Mouse (Mus musculus) B cell, adult 2 months (primary cell): ENCODE measurements around the gene Pdzrn3.
A peak's percentile ranks its signal among the peaks of the same experiment; 100 is the strongest.

Experiments
- DNase-seq, 2 experiments: peaks; one replicate each; pipeline ENCODE4 v3.0.0; 2022

Gene Pdzrn3

DNA sequence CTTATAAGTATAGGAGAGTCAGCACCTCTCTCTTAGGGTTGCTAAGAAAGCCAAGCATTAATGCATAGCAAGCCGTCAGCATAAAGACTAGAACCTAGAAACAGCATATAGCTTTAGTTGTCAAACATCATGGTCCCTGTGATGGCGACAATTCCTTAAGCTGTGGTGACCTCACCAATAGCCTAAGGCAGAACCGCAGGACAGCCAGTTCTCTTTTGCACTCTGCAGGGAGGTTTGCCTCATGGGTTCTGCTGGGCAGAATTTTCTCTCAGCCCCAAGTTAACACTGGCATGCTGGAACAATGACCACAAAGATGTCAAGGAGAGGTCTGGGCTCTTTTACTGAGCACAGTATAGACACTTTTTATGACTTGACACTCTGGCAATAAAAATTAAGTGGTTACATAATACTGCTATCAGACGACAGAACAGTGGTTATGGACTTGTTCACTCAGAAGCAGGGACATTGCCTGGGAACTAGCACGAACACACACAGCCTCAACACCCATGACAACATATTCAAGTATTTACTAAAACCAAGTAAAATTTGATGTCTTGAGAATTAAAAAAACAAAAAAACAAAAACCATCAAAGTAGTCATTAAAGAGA is 90.0 kb downstream of the Pdzrn3 start:
- DNase-seq, result no peak

DNA sequence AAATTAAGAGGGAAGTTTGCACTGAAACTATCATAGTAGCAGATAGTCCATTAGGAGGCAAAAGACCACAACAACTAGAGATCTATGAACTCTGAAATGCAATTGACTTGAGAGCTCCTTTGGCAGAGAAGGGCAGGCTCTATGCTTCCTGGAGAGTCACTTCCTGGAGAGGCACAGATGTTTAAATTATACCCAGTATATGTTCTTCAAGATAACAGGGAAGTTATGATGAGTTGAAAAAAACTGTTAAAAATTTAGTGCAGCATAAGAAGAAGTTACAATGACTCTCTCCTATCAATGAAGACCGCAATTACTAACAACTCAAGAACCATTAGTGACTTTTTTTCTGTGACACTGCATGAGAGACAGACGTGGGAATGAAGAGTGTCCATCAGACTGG is 90.6 kb downstream of the Pdzrn3 start:
- DNase-seq, result no peak

DNA sequence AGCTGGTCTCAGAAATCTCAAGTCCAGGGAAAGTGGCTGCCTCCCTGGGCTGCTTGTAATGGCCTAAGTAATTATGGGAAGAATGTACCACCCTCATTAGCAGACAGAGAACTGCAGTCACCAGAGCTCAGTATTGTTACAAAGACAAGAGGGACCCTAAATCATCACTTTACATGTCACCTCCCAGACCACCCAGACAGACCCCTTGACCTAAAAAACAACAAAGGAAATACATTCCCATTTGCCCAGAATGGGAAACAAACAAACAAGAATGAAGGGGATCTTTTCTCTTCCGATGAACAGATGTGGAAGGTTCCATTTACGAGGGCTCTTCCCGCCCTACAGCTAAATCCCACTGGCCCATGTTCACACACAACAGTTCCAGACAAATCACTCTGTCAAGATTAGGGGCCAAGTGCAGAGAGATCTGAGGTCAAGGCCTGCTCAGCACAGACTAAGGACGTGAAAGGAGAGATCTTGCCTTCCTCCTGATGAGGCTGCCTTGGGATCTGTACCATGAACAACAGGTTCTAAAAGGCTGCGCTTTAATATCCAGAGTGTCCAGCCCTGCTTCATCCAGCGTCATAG is 93.2 kb downstream of the Pdzrn3 start:
- DNase-seq, result no peak

DNA sequence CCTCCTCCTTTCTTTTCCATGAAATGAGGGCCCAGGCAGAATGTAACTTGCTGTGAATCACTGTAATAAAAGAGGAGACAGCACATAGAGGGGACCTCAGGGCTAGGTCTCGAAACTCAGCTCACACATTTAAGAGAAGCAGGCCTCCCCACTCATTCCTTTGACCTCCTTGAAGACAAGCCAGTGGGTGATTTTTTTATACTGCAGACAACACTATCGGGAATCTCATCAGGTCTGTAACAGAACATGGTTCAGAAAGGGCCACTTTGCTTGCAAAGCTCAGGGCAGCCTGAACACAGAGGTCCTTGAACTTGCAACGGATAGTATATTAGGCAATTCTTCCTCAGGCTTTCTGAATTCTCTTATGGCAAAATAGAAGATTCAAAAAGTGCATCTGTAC is 93.8 kb downstream of the Pdzrn3 start:
- no peak for DNase-seq

DNA sequence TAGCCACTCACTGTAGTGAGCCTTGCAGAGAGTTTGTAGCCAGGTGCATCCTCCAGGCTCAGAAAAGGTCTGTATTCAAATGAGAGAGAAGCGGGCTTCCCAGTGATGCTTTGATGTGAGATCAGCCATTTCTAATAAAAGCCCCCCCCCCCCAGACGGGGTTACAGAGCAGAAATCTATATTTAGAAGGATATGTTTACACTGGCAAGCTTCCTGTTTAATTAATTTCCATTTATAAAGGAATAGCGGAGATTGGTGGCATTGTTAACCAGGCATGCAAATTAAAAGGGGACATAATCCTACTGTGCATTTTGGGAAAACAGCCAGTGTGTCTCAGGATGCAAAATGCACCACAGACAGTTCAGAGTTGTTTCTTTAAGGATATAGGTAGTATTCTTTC is 96.1 kb downstream of the Pdzrn3 start:
- DNase-seq, result no peak

DNA sequence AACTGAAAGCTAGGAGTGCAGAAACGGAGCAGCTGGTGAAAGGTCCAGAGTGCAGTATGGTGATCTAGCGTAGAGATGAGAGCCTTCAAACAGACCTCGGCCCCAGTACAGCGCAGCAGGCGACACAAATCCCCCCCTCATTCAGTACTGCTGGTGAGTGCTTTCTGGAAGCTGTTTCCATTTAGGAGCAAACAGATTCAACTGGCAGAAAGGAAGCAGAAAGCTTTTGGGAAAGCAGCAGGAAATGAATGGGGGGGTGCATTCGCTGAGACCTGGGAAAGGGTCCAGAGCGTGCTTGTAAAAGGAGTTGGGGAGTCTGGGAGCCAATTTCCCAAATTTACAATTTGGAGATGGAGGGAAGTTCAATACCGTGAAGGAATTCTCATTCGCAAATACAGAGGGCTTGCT is 96.9 kb downstream of the Pdzrn3 start:
- DNase-seq, result no peak

DNA sequence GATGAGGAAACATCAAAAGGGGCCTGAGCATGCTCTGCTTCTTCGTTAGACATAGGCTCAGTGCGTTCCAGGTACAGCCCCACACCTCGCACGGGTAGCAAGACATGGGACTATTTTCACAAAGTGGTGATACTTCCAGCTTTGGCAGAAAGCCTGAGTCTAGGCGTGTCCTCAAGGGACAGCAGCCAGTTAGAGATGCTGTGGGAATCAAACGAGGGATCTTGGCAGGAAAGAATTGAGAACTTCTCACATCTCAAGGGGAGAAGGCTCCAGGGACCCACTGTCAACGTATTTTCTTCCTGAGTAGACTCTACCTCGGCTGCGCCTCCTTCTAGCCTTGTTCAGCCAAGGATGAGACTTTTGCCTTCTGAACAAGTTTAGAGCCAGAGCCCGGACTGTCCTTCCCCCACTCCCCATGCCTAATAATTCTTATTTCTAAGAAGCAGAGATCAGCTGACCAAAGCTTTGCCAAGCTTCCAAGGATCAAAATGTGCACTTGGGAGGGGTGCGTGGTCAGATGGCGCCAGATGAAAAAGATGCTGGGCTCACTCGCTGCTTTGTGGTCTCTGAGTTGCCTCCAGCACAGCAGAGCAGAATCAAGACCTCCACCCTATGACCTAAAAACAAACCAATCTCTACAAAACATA is 99.3 kb downstream of the Pdzrn3 start:
- no peak for DNase-seq

DNA sequence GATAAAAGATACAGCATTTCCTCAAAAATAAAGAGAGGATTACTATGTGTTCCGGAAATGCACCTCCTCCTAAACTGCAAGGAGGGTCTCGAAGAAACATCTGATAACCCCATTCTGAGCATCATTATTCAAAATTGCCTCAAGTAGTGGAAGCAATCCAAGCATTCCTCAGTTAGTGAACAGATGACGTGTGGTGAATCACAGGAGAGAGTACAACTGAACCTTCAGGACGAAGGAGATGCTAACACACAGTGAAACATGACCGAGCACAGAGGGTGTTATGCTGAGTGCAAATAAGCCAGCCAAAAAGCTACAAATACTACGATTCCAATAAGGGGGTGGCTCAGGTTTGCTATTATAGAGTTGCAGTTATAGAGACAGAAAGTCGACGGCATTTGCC is 101.4 kb downstream of the Pdzrn3 start:
- no peak for DNase-seq

DNA sequence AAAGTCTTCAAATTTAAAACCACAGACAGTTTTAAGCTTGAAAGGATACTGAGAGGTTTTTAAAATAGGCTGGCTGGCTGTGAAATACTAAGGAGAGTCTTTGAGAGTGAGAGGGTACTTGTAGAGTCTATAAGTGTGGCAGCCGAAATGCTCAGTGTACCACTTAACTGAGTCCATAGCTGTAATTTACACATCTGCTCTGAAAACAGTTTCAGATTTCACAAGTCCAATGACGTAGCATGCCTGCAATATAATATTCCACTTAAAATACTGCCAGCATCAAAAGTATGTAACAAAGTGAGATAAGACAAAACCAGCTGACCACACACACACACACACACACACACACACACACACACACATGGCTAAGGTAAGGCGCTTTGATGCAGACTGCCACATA is 101.9 kb downstream of the Pdzrn3 start:
- no peak for DNase-seq

DNA sequence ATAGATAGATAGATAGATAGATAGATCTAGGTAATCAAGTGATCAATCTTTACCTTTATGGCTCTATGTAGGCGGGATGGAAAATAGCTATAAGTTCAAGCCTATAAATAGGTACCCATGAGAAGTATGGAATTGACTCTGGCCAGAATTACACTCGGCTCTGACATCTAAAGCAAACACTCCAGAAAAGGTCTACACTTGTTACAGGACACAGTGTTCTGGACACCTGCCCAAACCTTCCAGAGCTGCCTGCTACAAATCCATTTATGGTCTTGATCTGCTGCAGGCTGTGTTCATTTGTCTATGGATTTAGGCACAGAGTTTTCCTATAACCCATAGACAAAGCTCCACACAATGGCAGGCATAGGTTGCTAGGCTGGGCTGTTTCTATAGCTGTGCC is 102.9 kb downstream of the Pdzrn3 start:
- DNase-seq, result no peak

DNA sequence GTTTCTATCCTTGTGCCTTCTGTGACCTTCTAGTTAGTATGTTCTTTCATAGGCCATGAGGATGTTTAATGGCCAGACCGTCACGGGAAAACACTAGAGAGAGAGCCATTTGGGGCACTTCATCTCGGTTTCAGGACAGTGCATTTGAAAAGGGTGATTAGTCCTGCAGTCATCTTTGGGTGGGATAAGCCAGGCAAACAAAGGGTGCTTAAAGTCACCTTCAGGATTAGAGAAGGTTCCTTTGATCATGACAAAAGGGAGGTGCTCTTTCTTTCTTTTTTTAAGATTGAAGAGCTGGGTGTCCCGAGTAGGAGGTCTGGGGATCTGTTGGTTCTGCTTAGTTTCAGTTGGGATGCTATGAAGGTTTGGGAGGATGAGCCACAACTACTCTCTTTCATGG is 105.4 kb downstream of the Pdzrn3 start:
- no peak for DNase-seq

DNA sequence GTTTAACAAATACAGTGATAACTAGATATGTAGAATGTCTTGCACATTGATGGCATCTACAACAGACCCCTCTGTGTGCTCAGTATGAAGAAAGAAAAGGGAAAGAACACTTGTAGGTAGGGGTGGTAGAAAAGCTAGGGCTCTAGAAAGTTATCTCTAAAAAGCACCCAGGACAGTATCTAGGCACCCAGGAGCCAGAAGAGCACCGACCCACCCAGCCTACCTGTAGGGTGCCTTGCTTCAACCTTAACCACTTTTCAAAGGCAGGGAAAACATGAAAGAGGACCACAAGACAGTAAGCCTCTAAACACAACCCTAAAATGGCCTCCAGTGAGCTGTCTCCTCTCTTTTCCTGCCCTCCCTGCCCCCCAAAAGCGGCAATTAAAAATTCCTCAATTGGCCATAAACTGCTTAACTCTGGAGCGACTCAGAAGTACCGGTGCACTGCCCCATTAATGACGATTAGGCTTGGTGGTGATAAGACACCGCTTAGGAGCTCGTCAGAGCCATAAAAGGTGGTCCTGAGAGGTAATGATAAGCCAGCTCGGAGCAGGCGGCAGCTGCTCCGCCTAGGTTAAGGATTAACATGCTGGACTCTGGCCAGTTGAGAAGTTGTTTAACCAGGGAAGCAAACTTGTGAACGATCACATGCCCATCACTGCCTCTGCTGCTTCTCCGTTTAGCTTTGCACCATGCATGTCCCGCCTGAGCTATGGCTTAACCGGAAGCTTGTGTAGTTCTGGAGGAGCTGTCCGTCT is 106.1 kb downstream of the Pdzrn3 start:
- no peak for DNase-seq

DNA sequence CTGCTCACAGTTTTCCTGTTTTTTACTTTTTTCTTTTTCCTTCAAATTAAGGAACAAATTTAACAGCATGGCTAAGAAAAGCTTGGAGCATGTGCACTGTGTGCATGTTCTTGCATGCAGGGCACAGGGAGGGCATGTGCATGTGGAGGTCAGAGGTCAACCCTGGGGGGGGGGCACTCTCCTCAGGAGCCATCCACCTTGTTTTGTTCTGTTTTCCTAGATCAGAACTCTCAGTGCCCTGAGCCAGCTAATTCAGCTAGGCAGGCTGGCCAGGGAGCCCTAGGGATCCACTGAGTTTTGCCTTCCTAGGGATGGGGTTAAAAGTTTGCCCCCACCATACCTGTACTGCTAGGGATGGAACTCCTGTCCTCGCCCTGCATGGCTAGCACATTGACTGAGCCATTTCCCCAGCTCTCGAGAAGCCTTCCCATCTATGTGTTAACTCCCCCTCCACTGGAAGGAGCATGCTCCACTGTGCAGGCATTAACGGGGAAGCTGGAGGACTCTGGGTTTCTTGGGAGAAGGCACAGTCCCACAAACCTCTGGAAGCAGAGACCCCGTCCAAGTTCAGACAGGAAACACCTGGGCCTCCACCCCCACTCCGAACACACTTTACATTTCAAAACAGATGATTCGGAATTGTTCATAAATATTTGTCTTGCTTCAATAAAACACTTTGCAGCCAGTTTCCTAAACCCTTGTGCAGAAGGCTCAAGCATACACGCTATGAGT is 107.4 kb downstream of the Pdzrn3 start:
- DNase-seq, result no peak

DNA sequence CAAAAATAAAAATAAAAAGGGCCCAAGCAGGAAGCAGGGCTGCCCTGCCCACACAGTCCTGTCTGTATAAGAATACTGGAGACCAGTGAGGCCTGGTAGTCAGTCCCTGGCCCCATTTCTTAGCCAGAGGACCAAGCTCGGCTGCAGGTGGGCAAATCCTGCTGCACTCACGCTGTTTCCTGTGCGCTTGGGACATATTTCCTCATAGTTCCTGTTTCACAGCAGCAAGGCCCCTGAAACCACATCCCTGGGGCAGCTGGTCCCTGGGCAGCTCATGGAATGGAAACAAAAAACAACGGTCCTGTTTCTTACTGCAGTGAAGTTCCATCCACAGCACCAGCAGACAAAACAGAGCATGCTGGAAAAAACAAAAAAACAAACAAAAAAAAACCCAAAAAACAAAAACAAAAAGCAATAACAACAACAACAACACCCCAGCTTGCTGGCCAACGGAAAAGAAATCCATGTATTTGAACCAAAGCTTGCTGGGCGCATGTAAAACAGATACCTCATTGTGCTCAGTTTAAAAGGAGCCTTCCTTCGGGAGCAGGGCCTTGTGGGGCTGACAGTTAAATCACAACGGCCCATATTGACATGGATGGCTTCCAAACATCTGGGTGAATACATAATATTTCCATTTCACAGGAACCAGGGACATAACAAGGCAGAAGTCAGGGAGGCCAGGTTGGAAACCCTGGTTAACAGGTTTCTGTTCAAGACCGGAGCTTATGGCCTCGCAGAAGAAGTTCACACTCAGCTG is 108.2 kb downstream of the Pdzrn3 start:
- no peak for DNase-seq

DNA sequence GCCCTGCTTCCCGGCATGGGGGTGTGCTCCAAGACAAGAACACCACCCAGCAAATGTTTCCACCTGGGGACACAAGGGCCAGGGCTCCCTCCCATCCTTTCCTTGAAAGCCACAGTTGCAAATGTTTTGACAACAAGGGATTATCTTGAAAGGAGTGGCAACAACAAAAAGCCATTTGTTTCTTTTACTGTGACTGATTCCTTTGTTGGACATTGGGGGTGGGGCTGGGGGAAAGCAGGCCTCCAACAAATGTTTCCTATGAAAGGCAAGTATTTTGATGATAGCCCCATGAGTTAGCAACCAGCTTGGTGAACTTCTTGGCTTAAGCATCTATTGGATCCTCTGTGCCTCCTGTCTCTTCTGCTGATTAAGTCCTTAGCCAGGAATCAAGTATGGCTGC is 109.4 kb downstream of the Pdzrn3 start:
- no peak for DNase-seq

DNA sequence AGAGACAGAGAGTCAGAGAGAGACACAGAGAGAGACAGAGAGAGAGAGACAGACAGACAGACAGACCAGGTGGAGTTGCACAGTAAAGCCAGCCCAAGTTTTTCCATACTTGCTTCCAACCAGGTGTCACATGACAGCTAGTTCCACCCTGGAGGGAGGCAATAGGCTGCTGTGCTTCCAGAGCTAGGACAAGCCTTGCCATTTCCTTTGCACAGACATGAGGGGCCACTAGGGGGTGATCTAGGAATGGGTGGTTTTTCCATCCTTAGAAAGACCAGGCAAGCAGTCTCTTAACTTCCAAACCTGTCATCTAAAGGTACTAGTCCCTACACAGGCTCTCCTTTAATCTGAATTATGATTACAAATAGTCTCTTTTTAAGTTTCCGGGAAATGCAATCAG is 110.9 kb downstream of the Pdzrn3 start:
- DNase-seq, result peak in 1 of 2 experiments; percentile 1

DNA sequence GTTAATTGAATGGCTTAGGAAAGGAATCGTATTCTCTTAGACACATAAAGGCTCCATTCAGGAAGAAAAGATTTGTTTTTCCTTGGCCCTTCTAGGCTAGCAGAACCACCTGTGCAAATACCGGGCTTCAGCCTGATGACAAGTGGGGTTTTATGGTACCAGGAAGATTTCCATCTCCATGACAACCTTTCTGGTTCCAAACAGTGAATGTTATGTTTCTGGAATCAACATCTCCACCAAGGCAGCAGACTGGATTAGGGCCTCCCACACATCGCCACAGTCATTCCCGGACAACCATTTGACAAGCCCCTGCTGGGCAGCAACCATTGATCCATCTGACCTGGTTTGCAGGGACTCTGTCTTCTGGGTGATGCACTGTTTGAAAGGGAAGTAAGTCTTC is 114.2 kb downstream of the Pdzrn3 start:
- no peak for DNase-seq

DNA sequence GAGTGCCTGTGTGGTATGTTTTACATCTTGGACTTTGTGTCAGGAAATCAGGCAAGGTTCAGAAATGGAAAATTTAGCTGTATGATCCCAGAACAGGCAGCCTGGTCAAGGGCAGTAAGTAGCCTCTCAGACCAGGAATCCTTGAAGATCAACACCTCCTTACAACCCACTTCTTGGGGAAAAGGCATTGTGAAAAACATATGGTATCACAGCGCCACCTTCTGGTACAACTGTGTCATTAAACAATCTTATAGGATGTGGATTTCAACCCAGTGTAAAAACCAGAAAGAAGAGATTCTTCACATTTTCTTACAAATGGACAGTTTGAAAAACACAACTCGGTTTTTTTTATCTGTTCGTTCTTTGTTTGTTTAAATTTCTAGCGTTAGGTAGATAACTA is 116.2 kb downstream of the Pdzrn3 start:
- DNase-seq, result no peak

DNA sequence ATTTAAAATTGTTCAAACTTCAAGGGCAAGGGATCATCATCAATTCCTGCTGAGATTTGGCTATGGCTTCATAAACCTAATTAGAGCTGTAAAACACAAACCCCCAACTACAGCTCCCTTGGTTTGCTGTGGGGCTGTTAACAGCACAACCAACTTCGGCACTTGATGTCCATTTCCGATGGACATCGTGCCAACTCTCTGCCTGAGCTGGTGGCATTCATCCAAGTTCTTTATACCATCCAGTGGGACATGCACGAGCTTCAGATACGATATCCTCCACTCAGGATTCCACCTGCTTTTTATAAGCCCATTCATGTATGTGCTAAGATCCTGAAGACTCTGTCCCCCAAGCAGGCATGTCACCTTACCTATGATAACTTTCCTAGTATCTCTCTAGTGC is 118.3 kb downstream of the Pdzrn3 start:
- DNase-seq, result no peak

DNA sequence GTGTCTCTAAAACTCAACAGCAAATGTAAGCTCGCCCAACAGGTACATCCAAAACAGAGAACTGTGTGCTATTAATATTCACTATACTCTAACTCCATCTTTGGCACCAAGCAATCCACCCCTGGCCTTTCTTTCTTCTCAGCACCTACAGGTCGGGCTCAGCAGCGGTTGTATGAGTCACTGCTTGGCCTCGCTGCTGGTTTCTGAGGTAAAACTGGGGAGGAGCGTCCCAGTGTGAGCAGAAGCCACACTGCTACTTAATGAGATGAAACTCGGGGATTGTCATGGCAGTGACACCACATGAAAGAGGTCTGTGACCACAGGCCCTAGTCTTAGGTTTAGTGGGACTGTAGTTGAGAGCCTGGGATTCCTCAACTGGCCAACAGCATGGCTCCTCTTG is 120.3 kb downstream of the Pdzrn3 start:
- no peak for DNase-seq

DNA sequence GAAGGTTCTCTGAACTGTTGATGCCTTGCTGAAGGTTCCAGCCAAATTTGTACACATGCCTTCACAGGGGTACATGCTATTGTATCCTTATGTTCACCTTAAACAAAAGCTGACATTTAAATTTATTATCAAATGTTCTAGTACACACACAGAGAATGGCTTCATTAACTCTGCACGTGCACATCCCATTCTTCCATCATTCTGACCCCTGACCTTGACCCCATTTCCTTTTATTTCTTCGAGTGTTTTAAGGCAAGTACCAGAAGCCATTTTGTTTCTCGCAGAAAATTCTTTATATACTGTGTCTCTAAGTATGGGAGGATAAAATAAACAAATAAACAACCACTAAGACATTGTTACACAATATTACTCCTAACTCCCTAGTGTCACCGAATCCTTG is 123.0 kb downstream of the Pdzrn3 start:
- DNase-seq, result no peak

DNA sequence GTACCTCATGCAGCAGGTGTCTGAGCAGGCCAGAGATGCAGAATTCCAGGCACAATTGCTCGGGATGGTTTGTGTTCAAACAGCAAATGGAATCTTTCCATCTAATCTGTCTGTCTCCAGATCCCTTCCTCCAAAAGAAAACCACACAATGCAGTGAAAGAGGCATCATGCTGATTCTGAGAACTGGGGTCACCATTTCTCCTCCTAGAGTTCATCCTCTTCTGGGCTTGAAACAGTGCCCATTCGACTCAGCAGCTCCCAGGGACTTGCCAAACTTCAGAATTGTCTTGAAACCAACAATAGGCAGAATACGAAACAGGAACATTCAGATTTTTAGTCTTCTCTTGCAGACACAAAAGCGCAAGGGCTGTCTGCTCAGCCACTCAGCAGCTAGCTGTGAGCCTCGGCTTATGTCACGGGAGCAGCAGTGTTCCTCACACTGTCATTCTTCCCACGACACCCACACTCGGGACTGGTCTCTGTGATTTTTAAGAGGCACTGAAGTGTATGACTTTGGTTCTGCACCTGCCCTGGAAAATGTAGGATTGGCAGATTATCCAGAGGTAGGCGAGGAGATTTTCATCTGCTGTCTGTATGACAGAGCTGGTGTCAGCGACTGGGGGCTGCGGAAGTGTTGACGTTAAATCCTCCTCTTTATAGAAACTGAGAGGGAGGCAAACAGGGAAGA is 125.6 kb downstream of the Pdzrn3 start:
- no peak for DNase-seq
